Mouse (Mus musculus): ENCODE data around the gene Gm49320. TPM values are rescaled to one million over a fixed set of nuclear protein-coding genes. Genes with fewer than 3 reads are reported as not detected.

The Gm49320 gene
- polyA plus RNA-seq, 1 experiment: 0.11 TPM

GRCm38 (mm10) chr8:4212809-4213209 is 25.9 kb upstream of the Gm49320 start:
- Histone ChIP-seq H3K4me3 (ENCODE audit: insufficient read depth, poor library complexity, severe bottlenecking) (no peak overlapping the region), H3K27me3 (ENCODE audit: control insufficient read depth, insufficient read depth, insufficient read length) (peaks cover 10% of the 10 kb centered on the region), H3K79me3 (ENCODE audit: low read depth) (no peaks in the 10 kb centered on the region), H3ac (ENCODE audit: control insufficient read depth, insufficient read length, low read depth) (no peak overlapping the region), H3K36me3 (ENCODE audit: control insufficient read depth, insufficient read depth) (no peaks in the 10 kb centered on the region), H3K79me2 (ENCODE audit: control insufficient read depth, insufficient read depth) (no peaks in the 10 kb centered on the region)
- no peak for TF ChIP-seq CEBPB (IDR thresholded peaks at IDR 0.05; ENCODE audit: low read depth)
- TF ChIP-seq USF1 (IDR thresholded peaks at IDR 0.05; ENCODE audit: low read depth): no peak
- no peak for TF ChIP-seq CTCF (IDR thresholded peaks at IDR 0.05; ENCODE audit: control insufficient read depth, insufficient read depth, insufficient read length)
- no peak for TF ChIP-seq MYOG (IDR thresholded peaks at IDR 0.05; ENCODE audit: control insufficient read depth, extremely low read depth, insufficient read length)
- no peak for TF ChIP-seq MAX (IDR thresholded peaks at IDR 0.05)

DNA sequence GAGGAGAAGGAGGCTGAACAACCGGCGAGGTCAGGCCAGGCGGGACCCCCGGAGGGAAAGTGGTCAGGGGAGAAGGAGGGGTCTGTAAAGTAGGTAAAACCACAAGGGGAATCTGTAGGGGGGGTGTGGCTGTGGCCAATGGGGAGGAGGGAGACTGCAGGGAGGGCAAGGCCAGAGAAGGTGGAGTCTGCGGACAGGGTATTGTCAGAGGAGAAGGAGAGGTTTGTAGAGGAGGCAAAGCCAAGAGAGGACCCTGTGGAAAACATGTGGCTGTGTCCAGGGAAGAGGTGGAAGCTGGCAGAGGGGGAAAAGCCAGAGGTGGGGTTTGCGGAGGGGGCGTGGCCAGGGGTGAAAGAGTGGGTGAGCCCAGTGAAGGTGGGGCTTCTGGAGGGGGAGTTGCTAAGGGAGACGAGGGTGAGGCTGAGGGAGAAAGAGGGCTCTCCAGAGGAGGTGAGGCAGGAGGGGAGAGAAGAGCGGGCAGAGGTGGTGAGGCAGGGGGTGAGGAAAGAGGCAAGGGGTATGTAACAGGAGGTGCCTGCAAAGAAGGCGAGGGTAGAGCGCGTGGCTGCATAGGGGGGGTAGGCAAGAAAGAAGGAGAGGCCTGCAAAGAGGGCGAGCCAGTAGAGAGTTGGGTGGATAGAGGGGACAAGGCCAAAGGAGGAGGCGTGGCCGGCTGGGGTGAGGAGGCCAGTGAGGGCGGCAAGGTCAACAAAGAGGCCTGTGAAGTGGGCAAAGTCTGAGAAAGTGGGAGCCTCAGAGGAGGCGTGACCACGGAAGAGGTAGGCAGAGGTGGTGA is 25.3 kb upstream of the Gm49320 start:
- no peaks in the 10 kb centered on the region for H3K79me3 ChIP-seq (ENCODE audit: low read depth)
- H3K79me2 ChIP-seq (ENCODE audit: control insufficient read depth, insufficient read depth): no peaks in the 10 kb centered on the region
- no peak for TF ChIP-seq MAX (IDR thresholded peaks at IDR 0.05)
- no peak for TF ChIP-seq USF1 (IDR thresholded peaks at IDR 0.05; ENCODE audit: low read depth)
- no peak for TF ChIP-seq CTCF (IDR thresholded peaks at IDR 0.05; ENCODE audit: control insufficient read depth, insufficient read depth, insufficient read length)
- TF ChIP-seq FOSL1 (IDR thresholded peaks at IDR 0.05; ENCODE audit: insufficient read depth, low read length, poor library complexity, severe bottlenecking): no peak
- no peak for TF ChIP-seq MYOD1 (IDR thresholded peaks at IDR 0.05; ENCODE audit: control insufficient read depth, insufficient read length, low read depth)
- no peak for TF ChIP-seq MYOG (IDR thresholded peaks at IDR 0.05; ENCODE audit: control insufficient read depth, extremely low read depth, insufficient read length)
- no peak for TF ChIP-seq CEBPB (IDR thresholded peaks at IDR 0.05; ENCODE audit: low read depth)
- peaks cover 10% of the 10 kb centered on the region for H3K27me3 ChIP-seq (ENCODE audit: control insufficient read depth, insufficient read depth, insufficient read length)
- H3ac ChIP-seq (ENCODE audit: control insufficient read depth, insufficient read length, low read depth): no peak overlapping the region
- no peaks in the 10 kb centered on the region for H3K36me3 ChIP-seq (ENCODE audit: control insufficient read depth, insufficient read depth)
- H3K4me3 ChIP-seq (ENCODE audit: insufficient read depth, poor library complexity, severe bottlenecking): no peak overlapping the region

DNA sequence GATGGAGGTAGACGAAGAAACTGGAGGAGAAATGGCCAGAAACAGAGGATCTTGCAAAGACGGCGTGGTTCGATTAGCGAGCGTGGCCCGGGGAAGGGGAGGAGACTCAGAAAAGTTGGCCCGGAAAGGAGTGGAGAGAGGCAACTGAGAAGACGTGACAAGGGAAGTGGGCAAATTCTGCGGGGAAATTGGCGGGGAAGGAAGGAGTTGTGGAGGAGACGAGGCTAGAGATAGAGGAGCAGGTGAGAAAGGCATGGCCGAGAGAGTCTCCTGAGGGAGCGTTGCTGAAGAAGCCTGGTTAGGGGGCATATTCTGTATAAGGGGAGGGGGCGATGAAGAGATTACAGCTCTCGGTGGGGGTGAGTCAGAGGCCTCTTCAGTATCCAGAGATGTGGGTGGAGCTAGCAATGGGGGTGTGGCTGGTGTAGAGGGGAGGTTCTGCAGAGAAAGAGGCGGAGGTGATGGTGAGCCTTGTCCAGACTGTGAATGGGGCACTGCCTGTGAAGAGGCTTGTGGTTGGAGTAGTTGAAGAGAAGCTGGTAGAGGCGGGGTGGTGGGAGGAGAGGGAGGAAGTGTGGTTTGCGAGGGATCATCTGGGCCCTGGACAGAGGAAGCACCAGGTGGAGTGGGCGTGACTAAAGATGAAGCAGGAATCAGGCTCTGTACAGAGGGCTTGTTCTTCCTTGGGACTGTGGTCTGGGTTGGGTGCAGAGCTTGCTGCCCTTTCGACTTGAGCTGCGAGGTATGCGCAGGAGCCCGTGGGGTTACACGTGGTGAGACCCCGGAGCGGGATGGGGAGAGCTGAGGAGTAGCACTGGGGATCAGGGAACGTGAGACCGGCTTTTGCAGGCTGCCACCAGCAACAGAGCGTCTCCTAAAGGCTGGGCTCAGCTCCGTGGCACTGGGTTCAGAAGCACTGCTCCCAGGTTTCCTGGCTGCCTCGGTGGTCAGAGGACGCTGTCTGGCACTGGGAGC is 24.4 kb upstream of the Gm49320 start:
- no peak for TF ChIP-seq CEBPB (IDR thresholded peaks at IDR 0.05; ENCODE audit: low read depth)
- TF ChIP-seq FOSL1 (IDR thresholded peaks at IDR 0.05; ENCODE audit: insufficient read depth, low read length, poor library complexity, severe bottlenecking): no peak
- TF ChIP-seq MYOD1 (IDR thresholded peaks at IDR 0.05; ENCODE audit: control insufficient read depth, insufficient read length, low read depth): no peak
- no peak for TF ChIP-seq USF1 (IDR thresholded peaks at IDR 0.05; ENCODE audit: low read depth)
- TF ChIP-seq CTCF (IDR thresholded peaks at IDR 0.05; ENCODE audit: control insufficient read depth, insufficient read depth, insufficient read length): no peak
- TF ChIP-seq MAX (IDR thresholded peaks at IDR 0.05): no peak
- TF ChIP-seq MYOG (IDR thresholded peaks at IDR 0.05; ENCODE audit: control insufficient read depth, extremely low read depth, insufficient read length): no peak
- Histone ChIP-seq H3K27me3 (ENCODE audit: control insufficient read depth, insufficient read depth, insufficient read length) (peaks cover 10% of the 10 kb centered on the region), H3K79me3 (ENCODE audit: low read depth) (no peaks in the 10 kb centered on the region), H3K4me3 (ENCODE audit: insufficient read depth, poor library complexity, severe bottlenecking) (no peak overlapping the region), H3ac (ENCODE audit: control insufficient read depth, insufficient read length, low read depth) (no peak overlapping the region), H3K36me3 (ENCODE audit: control insufficient read depth, insufficient read depth) (no peaks in the 10 kb centered on the region), H3K79me2 (ENCODE audit: control insufficient read depth, insufficient read depth) (no peaks in the 10 kb centered on the region)

- Histone ChIP-seq H3ac (ENCODE audit: control insufficient read depth, insufficient read length, low read depth) (no peak overlapping the region), H3K79me2 (ENCODE audit: control insufficient read depth, insufficient read depth) (no peaks in the 10 kb centered on the region), H3K27me3 (ENCODE audit: control insufficient read depth, insufficient read depth, insufficient read length) (peaks cover 10% of the 10 kb centered on the region), H3K36me3 (ENCODE audit: control insufficient read depth, insufficient read depth) (no peaks in the 10 kb centered on the region), H3K4me3 (ENCODE audit: insufficient read depth, poor library complexity, severe bottlenecking) (no peak overlapping the region), H3K79me3 (ENCODE audit: low read depth) (no peaks in the 10 kb centered on the region)
- no peak for TF ChIP-seq CEBPB (IDR thresholded peaks at IDR 0.05; ENCODE audit: low read depth)
- TF ChIP-seq FOSL1 (IDR thresholded peaks at IDR 0.05; ENCODE audit: insufficient read depth, low read length, poor library complexity, severe bottlenecking): no peak
- TF ChIP-seq CTCF (IDR thresholded peaks at IDR 0.05; ENCODE audit: control insufficient read depth, insufficient read depth, insufficient read length): no peak
- no peak for TF ChIP-seq USF1 (IDR thresholded peaks at IDR 0.05; ENCODE audit: low read depth)
- TF ChIP-seq MAX (IDR thresholded peaks at IDR 0.05): no peak
- no peak for TF ChIP-seq MYOD1 (IDR thresholded peaks at IDR 0.05; ENCODE audit: control insufficient read depth, insufficient read length, low read depth)
- TF ChIP-seq MYOG (IDR thresholded peaks at IDR 0.05; ENCODE audit: control insufficient read depth, extremely low read depth, insufficient read length): no peak
Measured at GRCm38 (mm10) chr8:4216296-4216695, 22.4 kb upstream of the Gm49320 start.

DNA sequence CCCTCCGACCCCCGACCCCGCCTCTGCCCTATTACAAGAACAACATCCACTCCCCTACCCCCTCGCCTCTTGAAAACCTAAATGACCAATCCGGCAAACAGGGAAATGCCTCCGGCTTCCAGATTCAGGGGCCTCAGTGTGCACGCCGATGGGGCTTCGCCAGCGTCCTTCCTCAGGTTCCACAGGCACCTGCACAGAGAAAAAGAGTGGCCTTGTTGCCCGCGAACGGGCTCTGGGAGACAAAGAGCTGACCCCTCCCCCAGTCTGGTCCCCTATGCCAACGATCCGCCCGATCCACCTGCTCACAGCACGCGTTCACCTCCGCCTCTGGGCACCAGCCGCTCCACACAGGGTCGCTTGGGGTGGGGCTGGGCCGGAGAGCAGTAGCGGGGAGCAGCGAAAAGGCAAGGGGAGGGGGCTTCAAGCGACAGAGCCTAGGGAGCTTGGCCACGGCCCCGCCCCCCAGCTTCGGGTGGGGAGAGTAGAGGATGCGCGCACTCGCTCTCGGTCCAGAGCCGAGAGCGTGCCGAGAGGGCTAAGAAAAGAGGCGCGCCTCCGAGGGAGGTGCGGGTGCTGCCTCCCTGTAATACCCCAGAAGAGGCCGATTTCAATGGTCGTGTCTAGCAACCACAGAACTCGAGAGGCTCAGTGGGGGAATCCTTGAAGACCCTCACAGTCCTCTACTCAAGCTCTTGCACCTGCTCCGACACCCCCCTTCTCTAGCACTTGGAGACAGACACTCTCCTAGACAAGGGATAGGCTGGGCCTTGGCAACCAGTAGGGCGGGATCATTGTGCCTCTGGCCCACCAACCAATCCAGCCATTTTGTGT is 21.7 kb upstream of the Gm49320 start, which contains the start of gene Prr36:
Gene Prr36 (minus strand): TSS at position 669 of the 831 bp plus-strand sequence.
- peaks cover 10% of the 10 kb centered on the region for H3K27me3 ChIP-seq (ENCODE audit: control insufficient read depth, insufficient read depth, insufficient read length)
- H3K36me3 ChIP-seq (ENCODE audit: control insufficient read depth, insufficient read depth): no peaks in the 10 kb centered on the region
- no peak within 1 kb of the TSS for H3ac ChIP-seq (ENCODE audit: control insufficient read depth, insufficient read length, low read depth)
- H3K4me3 ChIP-seq (ENCODE audit: insufficient read depth, poor library complexity, severe bottlenecking): no peak within 1 kb of the TSS
- no peaks in the 10 kb centered on the region for H3K79me3 ChIP-seq (ENCODE audit: low read depth)
- TF ChIP-seq MYOG (IDR thresholded peaks at IDR 0.05; ENCODE audit: control insufficient read depth, extremely low read depth, insufficient read length) (no peak), CTCF (IDR thresholded peaks at IDR 0.05; ENCODE audit: control insufficient read depth, insufficient read depth, insufficient read length) (no peak), USF1 (IDR thresholded peaks at IDR 0.05; ENCODE audit: low read depth) (no peak), MYOD1 (IDR thresholded peaks at IDR 0.05; ENCODE audit: control insufficient read depth, insufficient read length, low read depth) (no peak), MAX (IDR thresholded peaks at IDR 0.05) (no peak), FOSL1 (IDR thresholded peaks at IDR 0.05; ENCODE audit: insufficient read depth, low read length, poor library complexity, severe bottlenecking) (no peak), CEBPB (IDR thresholded peaks at IDR 0.05; ENCODE audit: low read depth) (no peak)
- H3K79me2 ChIP-seq (ENCODE audit: control insufficient read depth, insufficient read depth): no peaks in the 10 kb centered on the region

All from C2C12 (cell line).